Mouse (Mus musculus) ES-E14 (cell line): Measurements from ENCODE around the gene Wdr74.

Experiments used
- HCFC1 ChIP-seq: IDR thresholded peaks from 2 replicates; pipeline ENCODE4 v1.6.1; 2012; ENCODE audit warnings: low read length, inconsistent platforms, borderline replicate concordance; ENCODE audit not compliant: insufficient read depth
- ZC3H11A ChIP-seq: IDR thresholded peaks from 2 replicates; pipeline ENCODE4 v1.6.1; 2012; ENCODE audit warnings: low read depth, mild to moderate bottlenecking, inconsistent platforms, low read length, borderline replicate concordance

GRCm38 (mm10) chr19:8721378-8721777, 14.2 kb upstream of the Wdr74 start:
- TF ChIP-seq HCFC1: no peak
- no peak for TF ChIP-seq ZC3H11A
